Mouse (Mus musculus) embryo, embryonic 11.5 days (tissue): ENCODE results near the gene Parp9.
"Not testable (repeated sequence)": the region's sequence is repeated elsewhere in the genome, so short reads cannot be mapped to it uniquely, and the experiment has no call there.

Experiments used
- DNase-seq: peaks from one replicate; pipeline ENCODE4 v3.0.0-alpha.2; 2012; ENCODE audit warnings: low read depth, low spot score

Parp9 gene

DNA sequence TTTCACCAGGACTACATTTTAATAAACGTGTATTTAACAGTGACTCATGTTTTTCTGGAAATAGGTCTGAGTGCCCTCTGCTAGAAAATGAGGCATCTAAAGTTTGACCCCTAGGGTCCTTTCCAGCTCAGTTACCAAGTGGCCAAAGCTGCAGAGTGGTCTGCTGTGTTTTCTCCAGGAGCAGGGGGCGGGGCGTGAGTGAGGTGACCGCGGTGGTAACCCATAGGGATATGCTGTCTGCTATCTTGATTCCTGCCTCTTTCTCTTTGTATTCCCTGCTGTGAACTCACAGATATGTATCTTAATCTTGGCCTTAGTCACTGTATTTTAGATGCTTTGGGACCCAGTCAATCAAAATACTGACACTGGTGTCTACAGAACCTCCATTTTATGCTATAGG lies 13.9 kb upstream of the Parp9 start:
- DNase-seq = no peak

DNA sequence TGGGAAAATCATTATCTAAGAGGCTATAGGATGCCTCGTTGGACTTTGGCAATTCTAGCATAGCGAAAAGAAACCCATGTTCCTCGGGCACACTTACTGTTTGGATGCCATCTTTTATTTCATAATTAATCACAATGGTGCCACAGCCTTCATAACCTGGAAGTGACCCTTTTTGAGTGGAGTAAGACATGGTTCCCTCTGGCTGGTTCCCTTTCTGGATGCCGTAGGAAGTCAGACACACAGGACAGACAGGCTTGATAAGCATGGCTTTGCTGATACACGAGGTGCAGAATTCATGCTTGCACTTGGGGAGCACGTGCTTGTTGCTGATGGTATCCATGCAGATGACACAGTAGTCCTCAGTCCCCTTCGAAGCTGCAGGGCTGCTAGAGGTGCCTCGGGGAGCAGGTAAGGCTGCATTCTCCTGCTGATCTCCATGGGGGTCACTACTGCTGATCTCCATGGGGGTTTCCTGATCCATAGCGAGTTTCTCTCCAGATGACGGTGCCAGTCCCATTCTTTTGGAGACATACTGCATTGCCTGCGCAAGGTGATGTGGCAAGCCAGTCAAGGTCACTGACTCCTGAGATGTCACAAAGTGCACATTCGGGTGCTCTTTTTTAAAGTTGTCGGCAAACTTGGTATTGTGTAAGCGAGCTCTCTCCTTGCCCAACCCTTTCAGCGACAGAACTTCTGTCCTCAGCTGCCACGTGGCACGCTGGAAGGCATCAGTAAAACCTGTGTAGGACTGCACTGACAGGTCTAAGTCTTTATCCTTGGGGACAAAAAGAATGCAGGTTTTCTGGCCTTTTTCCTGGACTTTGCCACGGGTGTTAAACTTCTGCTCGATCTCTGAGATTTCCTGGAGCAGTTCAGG lies 5.9 kb upstream of the Parp9 start:
- no peak for DNase-seq

DNA sequence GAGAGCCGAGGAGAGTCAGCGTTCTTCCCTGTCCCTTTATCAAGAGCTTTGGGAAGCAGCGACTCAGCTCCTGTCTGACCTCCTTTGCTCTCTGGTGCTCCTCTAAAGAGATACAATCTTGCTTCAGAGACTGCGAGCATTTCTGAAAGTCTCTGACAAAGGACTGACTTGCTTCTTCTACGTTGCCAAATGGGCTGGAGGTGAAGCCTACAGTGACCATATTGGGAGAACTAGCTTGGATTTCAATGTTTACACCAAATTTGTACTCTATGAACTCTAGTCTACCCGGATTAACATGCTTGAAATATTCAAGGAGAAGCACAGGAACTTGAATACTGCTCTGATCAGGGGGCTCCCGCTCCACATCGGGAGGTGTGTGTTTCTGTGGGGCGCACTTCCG lies 5.1 kb upstream of the Parp9 start:
- no peak for DNase-seq

DNA sequence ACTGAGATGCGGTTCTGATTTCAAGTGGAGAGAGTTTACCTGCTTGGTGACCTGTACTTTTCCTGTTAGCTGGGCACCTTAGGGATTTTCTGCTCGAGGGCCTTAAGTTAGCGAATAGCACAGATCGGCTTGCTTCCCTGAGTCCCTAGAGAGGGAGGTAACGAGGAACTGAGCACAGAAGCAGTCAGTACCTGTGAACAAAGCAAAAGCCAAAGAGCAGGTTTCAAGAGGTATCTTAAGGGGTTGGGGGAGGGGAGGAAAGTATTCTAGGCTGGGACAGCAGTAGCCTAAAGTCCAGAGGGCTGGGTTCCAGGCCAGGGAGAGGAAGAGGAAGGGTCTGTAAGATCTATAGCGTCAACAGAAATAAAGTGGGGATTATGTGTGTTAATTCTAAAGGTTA lies 991 bp downstream of the Parp9 start:
- DNase-seq = no peak

DNA sequence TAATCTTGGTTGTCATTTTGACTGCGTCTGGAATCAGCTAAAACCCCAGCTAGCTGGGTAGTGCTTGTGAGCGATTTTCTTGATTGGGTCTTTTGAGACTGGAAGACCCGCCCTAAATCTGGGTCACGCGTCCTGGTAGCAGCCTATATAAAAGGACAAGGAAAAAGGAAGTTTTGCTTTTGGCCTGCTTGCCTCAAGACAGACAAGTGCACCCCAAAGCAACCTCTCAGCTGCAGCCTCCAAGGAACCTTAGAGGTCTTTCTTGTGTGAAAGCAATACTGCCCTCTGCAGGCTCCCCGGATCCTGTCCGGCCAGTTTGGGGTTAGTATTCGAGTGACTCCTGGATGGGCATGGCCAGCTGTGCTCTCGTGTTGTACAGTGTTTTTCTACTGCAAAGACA lies 1.4 kb downstream of the Parp9 start:
- DNase-seq = peak; percentile 43

DNA sequence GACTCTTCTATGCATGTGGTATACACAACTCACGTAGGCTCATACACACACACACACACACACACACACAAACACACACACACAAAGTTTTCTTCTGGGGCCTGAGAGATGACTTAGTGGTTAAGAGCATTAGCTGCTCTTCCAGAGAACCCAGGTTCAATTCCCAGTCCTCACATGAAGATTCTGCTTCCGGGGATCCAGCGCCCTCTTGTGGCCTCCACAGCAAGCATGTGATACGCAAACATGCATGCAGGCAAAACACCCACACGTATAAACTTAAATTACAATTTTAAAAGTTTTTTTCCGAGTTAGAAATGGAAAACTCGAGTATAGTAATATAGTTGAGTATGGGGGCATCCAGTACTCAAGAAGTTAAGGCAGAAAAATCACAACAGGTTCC lies 3.1 kb downstream of the Parp9 start:
- DNase-seq = no peak

DNA sequence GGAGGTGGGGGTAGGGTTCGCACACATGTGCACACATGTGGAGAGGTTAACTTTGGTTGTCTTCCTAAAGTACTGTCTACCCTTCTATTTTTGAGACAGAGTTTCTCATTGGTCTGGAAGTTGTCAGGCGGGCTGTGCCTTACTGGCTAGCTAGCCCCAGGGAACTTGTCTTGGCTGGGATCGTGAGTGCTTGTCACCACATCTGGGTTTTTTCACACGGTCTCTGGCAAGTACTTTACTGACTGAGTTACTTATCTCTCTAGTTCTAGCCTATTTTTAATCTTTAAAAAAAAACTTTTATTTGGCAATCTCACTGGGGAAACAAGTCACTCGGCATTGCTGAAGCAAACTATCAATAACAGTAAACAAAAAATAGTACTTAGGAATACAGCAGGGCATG lies 11.0 kb downstream of the Parp9 start:
- no peak for DNase-seq

DNA sequence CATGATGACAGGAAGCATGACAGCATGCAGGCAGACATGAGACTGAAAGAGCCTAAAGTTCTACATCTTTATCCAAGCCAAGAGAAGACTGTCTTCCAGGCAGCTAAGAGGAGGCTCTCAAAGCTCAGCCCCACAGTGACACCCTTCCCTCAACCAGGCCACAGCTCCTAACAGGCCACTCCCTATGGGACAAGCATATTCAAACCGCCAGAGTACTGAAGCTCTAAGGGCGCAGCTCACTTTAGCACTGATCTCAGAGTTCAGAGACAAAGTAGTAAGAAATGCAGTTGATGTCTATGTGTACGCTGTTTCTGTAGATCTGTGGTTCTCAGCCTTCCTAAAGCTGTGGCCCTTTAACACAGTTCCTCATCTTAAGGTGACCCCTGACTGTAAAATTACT lies 12.9 kb downstream of the Parp9 start:
- DNase-seq = no peak

DNA sequence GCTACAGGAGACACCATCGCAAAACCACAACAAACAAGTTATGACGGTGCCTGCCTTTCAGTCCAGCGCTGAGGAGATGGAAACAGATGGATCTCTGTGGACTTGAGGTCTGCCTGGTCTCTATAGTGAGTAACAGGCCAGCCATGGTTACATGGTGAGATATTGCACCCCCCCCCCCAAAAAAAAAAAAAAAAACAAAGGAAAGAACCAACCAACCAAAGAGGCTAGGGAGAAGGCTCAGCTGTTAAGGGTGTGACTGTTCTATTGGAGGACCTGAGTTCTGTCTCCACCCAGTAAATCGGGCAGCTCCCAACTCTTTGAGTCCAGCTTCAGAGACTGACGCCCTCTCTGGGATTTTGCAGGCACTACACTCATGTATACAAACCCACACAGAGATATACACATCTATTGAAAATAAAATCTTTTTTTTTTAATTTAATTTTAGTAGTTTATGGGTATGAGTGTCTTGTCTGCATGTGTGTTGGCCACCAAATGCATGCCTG lies 14.4 kb downstream of the Parp9 start:
- no peak for DNase-seq

DNA sequence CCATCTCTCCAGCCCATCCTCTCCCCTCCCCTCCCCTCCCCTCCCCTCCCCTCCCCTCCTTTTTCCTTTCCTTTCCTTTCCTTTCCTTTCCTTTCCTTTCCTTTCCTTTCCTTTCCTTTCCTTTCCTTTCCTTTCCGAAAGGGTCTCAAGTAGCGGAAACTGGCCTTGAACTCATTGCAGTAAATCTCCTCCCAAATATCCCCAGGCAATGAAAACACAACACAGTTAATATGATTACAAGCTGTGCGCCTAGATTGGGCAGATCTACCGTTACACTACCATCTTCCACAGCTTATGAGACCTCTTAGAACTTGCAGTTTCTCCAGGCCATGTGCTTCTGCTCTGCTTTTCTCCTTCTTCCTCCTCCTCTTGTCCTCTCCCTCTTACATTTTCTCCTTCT lies 27.7 kb downstream of the Parp9 start:
- DNase-seq = not testable (repeated sequence)

DNA sequence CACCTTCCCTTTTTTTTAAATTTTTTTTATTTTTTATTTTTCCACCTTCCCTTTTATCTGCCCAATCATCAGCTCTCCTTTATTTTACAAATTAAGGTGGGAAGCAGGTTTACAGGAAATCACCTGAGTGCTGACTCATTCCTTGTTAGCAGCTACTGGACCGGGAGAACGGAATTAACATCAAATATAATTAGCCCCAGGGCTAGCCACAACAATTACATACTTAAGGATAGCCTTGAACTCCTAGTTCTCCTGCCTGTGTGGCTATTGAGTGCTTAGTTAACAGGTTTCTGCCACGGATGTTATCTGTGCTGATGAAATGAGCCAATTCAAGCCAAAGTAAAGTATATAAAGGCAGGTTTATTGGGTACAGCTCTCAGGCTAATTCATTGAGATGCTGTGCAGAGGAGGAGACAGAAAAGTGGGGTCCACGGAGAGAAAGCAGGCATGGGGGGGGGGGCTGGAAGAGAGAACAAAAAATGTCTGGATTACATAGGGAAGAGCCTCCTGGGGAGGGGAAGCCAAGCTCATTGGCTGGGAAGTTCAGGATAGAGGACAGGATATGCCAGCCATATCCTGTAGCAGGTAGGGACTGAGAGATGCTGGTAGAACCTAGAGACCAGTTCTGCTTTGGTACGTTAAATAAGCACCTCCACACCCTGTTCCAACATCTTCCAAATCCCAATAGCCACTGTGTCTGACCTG lies 28.3 kb downstream of the Parp9 start:
- DNase-seq = no peak

DNA sequence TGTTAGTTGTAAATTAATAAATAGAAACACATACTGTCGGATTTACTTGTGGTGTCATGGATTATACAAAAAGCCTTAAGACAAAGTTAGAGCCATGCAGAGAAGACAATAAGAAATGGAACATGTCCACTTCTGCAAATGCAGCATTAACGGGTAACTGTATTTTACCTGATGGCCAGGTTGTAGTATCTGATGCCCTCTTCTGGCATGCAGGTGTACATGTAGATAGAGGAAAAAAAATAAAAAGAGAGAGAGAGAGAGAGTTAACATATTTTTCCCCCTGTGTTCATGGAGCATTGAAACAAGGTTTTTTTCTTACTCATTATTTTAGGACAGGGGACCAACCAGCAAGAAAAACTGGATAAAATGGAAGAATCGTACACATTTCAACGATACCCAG lies 29.0 kb downstream of the Parp9 start:
- DNase-seq = no peak

DNA sequence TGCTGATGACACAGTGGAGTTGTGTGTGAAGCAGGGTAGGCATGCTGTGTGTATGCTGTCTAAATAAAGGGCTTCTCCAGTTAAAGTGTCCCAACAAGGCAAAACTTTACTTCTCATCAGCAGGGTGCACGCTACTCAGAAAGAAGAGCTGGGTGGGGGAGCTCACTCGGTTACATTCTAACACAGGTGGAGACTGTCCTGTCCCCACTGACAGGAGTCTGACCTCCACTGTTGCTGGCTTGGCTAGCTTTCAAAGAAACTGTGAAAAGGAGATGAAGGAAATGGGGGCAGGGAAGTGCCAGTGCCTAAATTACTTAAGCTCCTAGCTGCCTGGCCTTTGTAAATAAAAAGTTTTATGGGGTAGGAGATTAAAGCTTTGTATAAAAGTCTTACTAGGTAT lies 29.9 kb downstream of the Parp9 start:
- DNase-seq = no peak

DNA sequence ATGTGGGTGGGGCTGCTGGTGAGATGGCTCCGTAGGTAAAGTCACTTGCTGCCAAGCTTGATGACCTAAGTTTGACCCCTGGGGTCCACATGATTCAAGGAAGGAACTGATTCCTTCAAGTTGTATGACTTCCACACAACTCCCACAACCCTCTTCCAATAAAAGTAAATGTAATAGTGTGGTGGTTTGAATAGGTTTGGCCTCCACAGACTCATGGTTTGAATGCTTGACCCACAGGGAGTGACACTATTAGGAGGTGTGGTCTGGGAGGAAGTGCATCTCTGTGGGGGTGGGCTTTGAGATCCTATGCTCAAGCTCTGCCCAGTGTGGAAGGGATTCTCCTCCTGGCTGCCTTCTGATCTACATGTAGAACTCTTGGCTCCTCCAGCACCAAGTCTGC lies 35.8 kb downstream of the Parp9 start:
- DNase-seq = no peak

DNA sequence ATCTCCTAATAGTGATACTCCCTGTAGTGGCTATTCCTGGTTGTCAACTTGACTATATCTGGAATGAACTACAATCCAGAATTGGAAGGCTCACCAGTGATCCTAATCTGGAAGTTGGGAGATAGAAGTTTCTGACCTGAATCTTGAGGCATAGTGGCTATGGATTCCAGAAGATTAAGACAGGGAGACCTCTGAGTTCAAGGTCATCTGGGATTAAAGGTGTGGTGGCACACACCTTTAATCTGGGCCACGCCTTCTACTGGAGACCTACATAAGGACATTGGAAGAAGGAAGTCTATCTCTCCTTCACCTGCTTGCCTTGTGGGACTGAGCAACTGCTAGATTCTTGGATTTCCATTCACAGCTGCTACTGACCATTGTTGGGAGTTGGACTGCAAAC lies 40.2 kb downstream of the Parp9 start, which contains the start of gene Kpna1:
Gene Kpna1 (plus strand): TSS at position 301 of the 400 bp plus-strand sequence.
- DNase-seq = not testable (repeated sequence)

DNA sequence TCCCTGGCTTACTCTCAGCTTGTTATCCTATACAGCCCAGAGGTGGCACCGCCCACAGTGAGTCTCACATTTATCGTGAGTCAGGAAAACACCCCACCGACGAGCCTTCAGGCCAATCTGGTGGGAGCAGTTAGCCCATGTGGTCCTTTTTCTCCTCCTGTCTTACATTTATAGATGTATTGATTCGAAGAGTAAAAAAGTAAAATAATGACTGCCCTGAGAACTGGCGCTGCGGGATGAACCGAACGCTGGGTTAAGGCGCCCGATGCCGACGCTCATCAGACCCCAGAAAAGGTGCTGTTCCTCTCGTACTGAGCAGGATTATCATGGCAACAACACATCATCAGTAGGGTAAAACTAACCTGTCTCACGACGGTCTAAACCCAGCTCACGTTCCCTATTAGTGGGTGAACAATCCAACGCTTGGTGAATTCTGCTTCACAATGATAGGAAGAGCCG lies 43.1 kb downstream of the Parp9 start:
- DNase-seq = peak; percentile 100

DNA sequence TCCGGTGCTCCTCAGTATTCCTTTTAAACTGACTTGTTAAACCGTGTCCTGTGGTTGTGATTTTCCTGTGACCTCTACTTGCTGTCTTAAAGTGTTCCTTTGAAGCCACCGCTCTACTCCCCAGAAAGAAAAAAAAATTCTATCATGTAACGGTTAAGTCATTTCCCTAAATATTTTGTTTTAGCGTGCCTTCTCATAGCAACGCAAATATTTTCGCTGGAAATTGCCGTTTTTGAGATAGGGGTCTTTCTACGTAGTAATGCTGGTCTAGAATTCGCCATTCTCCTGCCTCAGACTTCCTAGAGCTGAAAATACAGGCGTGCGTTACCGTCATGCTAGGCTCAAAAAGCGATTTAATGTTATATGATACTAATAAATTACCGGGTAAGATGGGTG lies 44.2 kb downstream of the Parp9 start:
- no peak for DNase-seq

DNA sequence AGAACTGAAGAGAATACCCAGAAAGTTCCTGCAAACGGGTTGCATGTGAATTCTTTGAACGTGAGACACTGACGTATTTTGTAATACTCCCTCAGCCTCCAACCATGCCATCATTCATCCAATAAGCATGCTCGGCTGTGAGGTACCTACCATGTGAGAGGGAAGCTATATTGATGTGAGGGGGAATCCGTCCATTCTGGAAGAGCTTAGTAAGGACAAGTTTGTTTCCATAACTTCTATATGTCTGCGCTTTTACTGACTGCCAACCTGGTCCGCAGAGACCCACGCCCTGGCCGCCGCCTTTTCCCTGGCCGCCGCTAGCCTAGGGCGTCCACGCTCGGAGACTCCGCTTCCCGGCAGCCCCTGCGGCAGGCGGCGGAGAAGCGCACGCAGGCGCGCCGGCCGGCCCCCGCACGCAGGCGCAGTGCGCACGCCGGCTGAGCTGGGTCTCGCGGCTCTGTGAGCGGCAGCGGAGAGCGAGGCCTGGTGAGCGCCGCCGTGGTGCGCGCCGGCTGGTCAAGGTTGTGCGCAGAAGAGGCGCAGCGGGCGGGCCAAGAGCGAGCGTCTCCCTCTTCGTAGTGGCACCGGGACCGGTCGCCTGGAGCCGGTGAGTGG lies 44.7 kb downstream of the Parp9 start:
- DNase-seq = peak; percentile 83

DNA sequence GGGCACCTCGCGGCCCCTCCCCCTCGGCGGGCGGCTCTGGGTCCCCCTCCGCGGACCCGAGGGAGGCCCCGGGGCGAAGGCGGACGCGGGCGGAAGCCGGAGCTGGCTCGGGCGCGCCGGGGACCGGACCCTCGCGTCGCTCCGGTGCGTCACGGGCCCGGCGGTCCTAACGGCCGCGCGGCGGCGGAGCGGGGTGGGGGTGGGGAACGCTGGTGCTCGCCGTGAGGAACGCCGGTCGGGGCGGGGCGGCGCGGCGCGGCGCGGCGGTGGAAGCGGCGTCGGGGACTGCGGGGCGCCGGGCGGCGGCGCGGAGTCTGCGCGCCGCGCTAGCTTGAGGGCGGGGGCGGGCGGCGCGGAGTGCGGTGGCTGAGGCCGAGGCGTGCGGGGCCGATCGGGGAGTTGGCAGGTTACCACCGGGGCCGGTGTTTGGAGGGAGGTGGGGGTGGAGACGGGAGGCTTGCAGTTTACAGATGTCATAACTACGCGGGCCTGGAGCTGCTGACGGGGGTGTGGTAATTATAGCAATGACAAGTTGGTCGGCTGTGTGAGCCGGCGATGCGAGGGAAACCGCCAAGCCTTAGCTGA lies 45.3 kb downstream of the Parp9 start:
- DNase-seq = peak; percentile 22

DNA sequence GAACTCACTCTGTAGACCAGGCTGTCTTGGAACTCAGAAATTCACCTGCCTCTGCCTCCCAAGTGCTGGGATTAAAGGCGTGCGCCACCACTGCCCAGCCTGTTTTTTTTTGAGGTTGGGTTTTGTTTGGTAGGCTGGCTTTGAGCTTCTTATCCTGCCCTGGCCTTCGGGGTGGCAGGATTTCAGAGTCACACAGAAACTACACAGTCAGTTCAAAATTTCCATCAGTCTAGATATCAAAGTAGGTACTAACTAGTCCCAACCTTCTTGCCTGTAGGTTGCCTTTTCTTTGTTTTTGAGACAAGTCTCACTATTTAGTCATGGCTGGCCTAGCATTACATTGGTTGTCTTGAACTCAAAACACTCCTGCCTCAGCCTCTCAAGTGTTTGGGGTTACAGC lies 46.2 kb downstream of the Parp9 start:
- DNase-seq = no peak

DNA sequence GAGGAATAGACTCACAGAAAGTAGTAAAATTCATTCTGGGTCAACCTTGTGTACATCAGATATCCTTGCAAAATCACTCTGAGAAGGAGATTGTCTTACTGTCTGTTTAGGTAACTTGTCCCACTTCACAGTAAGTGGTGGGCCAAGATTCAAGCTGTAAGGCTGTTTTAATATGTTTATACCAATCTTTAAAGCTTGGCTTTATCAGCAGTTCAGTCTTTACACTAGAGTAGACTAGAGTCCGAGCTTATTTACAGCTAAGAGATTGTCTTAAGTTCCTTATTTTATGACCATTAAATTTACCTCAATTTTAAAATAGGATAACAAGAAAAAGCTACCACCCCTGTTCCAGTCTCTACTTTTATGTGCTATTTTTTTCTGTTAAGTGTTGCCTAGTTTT lies 49.7 kb downstream of the Parp9 start:
- DNase-seq = no peak

DNA sequence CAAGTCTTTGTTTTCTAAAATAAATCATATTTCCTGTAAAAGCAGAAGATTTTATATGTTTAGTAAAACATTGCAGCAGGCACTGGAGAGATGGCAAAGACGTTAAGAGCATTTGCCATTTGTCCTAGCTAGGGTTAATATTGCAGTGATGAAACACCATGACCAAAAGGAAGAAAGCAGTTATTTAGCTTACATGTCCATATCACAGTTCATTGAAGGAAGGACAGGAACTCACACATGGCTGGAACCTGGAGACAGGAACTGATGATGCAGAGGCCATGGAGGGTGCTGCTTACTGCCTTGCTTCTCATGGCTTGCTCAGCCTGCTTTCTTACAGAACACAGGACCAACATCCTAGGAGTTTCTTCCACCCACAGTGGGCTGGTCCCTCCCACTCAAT lies 54.1 kb downstream of the Parp9 start:
- no peak for DNase-seq
